9 mouse cellular contexts compared by ENCODE assay signal in genomic region chr9:65909837-65910236, GRCm38 (mm10). TPM values are rescaled to one million over a fixed set of nuclear protein-coding genes. Genes with fewer than 3 reads are reported as not detected.
A peak's percentile ranks its signal among the peaks of the same experiment; 100 is the strongest.
DNase-seq lines count a peak whose midpoint lies in the region; ATAC-seq and TF ChIP-seq lines count a peak whose summit lies in the region.
"Had no signal": no experiment of that assay in that cellular context is flagged by ENCODE, and none has a peak within 500 bp of the region (broad histone marks: within the 10 kb centered on the region; RNA-seq: fewer than 3 reads in every experiment).

No protein-coding gene starts in this region.

- H3K27ac ChIP-seq in kidney, adult 2 months (ENCODE audit: insufficient read depth, low read depth, low read length), result peak overlapping the region; percentile 44
- no peak overlapping the region; the same call in 1 of the 2 replicates for H3K27ac ChIP-seq in bone marrow, adult 2 months (ENCODE audit: control insufficient read depth, insufficient read depth, low read depth, low read length, poor library complexity)
- H3K27ac ChIP-seq in hindbrain, embryonic 13.5 days, result peak overlapping the region; percentile 90; the same call in 1 of the 2 replicates
- H3K27ac ChIP-seq in midbrain, embryonic 12.5 days (replicated peaks), result 0 out of 2 replicates have a peak overlapping the region, but pooled peaks have one; percentile 77

- WGBS in kidney, adult 2 months, result 5% methylated on average over 4 of the region's 4 CpGs
- under 1% methylated on average over 4 of the region's 4 CpGs for WGBS in bone marrow, adult 2 months
- 12% methylated on average over 4 of the region's 4 CpGs for WGBS in hindbrain, embryonic 13.5 days
- WGBS in midbrain, embryonic 12.5 days, result 12% methylated on average over 4 of the region's 4 CpGs

- H3K36me3 ChIP-seq in kidney, adult 2 months (ENCODE audit: control insufficient read depth, insufficient read depth, low read length), result no peaks in the 10 kb centered on the region
- no peaks in the 10 kb centered on the region for H3K36me3 ChIP-seq in hindbrain, embryonic 13.5 days
- H3K36me3 ChIP-seq in midbrain, embryonic 12.5 days, result 0 out of 2 replicates have a peak, but pooled peaks cover 5% of the 10 kb centered on the region

- TF ChIP-seq POLR2A in kidney, adult 2 months (IDR thresholded peaks at IDR 0.05; ENCODE audit: low read depth, low read length), result no peak
- TF ChIP-seq POLR2A in bone marrow, adult 2 months (IDR thresholded peaks at IDR 0.05; ENCODE audit: borderline replicate concordance, control insufficient read depth, low read depth, low read length), result no peak

- peak overlapping the region; percentile 77 for H3K4me2 ChIP-seq in hindbrain, embryonic 13.5 days
- peak overlapping the region; percentile 80 for H3K4me2 ChIP-seq in midbrain, embryonic 12.5 days (replicated peaks)

- DNase-seq in kidney, adult 2 months, result no peak
- no peak for DNase-seq in kidney, adult 9 months
- DNase-seq in gastrocnemius, postnatal 25 days, result no peak
- DNase-seq in thymus, postnatal 14 days, result no peak
- DNase-seq in ovary, postnatal 14 days (ENCODE audit: low spot score), result no peak

- H3K4me3 ChIP-seq in kidney, adult 2 months (ENCODE audit: insufficient read depth, low read depth, low read length), result peak overlapping the region; percentile 83
- peak overlapping the region; percentile 80 for H3K4me3 ChIP-seq in bone marrow, adult 2 months (replicated peaks; ENCODE audit: control insufficient read depth, low read depth, low read length)
- H3K4me3 ChIP-seq in hindbrain, embryonic 13.5 days, result peak overlapping the region; percentile 80
- peak overlapping the region; percentile 89 for H3K4me3 ChIP-seq in midbrain, embryonic 12.5 days

- no peaks in the 10 kb centered on the region for H3K27me3 ChIP-seq in kidney, adult 2 months (replicated peaks; ENCODE audit: control insufficient read depth, insufficient read depth, low read length)
- H3K27me3 ChIP-seq in hindbrain, embryonic 13.5 days, result no peaks in the 10 kb centered on the region
- no peaks in the 10 kb centered on the region for H3K27me3 ChIP-seq in midbrain, embryonic 12.5 days
- H3K27me3 ChIP-seq: Patski had no signal

- peaks cover 4% of the 10 kb centered on the region; the same call in 1 of the 2 replicates for H3K4me1 ChIP-seq in kidney, adult 2 months (ENCODE audit: control insufficient read depth, insufficient read depth, low read length)
- no peaks in the 10 kb centered on the region for H3K4me1 ChIP-seq in bone marrow, adult 2 months (ENCODE audit: control insufficient read depth, insufficient read depth, low read length)
- H3K4me1 ChIP-seq in hindbrain, embryonic 13.5 days (replicated peaks), result peaks cover 23% of the 10 kb centered on the region
- H3K4me1 ChIP-seq in midbrain, embryonic 12.5 days, result peaks cover 17% of the 10 kb centered on the region; the same call in 1 of the 2 replicates

- no peaks in the 10 kb centered on the region for H3K9me3 ChIP-seq in hindbrain, embryonic 13.5 days
- no peaks in the 10 kb centered on the region for H3K9me3 ChIP-seq in midbrain, embryonic 12.5 days

- TF ChIP-seq CTCF in kidney, adult 2 months (conservative IDR thresholded peaks at IDR 0.05; ENCODE audit: insufficient read depth, insufficient read length, low read depth, low read length), result no peak
- no peak for TF ChIP-seq CTCF in bone marrow, adult 2 months (IDR thresholded peaks at IDR 0.05; ENCODE audit: control insufficient read depth, insufficient read depth, low read length)

- H3K9ac ChIP-seq in hindbrain, embryonic 13.5 days, result peak overlapping the region; percentile 83
- peak overlapping the region; percentile 89 for H3K9ac ChIP-seq in midbrain, embryonic 12.5 days (replicated peaks)

- no peak for ATAC-seq in hindbrain, embryonic 13.5 days (ENCODE audit: low FRiP score)
- no peak for ATAC-seq in midbrain, embryonic 12.5 days (ENCODE audit: low FRiP score, low read depth)

RNA-seq across cellular contexts. Expression of gene Csnk1g1, which starts 1.1 kb away (rescaled TPM):
- 4.0 and 4.3 TPM in 2 replicates for polyA plus RNA-seq in kidney, adult 2 months (2012; rRNA removed)
- polyA plus RNA-seq in bone marrow, adult 2 months (2011; ENCODE audit: insufficient read depth, insufficient read length, low replicate concordance, missing spikeins), result 6.5 and 14.4 TPM in 2 replicates
- 22.9 and 24.8 TPM in 2 replicates for polyA plus RNA-seq in hindbrain, embryonic 13.5 days (2015; fragmentation: Nextera tagmentation; extraction: Ambion mirVana)
- 24.1 and 27.6 TPM in 2 replicates for polyA plus RNA-seq in midbrain, embryonic 12.5 days (2016; fragmentation: Nextera tagmentation; extraction: Ambion mirVana)
- total RNA-seq in gastrocnemius, postnatal 25 days (2021), result 1 to 10 TPM; 6.8 to 7.3 TPM

RNA-seq across cellular contexts. Expression of gene Trip4, which starts 1.2 kb away (rescaled TPM):
- 11.9 and 13.2 TPM in 2 replicates for polyA plus RNA-seq in kidney, adult 2 months (2012; rRNA removed)
- polyA plus RNA-seq in bone marrow, adult 2 months (2011; ENCODE audit: insufficient read depth, insufficient read length, low replicate concordance, missing spikeins), result 6.4 and 12.8 TPM in 2 replicates
- 33.6 and 33.8 TPM in 2 replicates for polyA plus RNA-seq in hindbrain, embryonic 13.5 days (2015; fragmentation: Nextera tagmentation; extraction: Ambion mirVana)
- 36.7 and 39.0 TPM in 2 replicates for polyA plus RNA-seq in midbrain, embryonic 12.5 days (2016; fragmentation: Nextera tagmentation; extraction: Ambion mirVana)
- total RNA-seq in gastrocnemius, postnatal 25 days (2021), result 10 to 100 TPM; 11.8 to 13.1 TPM

RNA-seq across cellular contexts. Expression of gene Pclaf, which starts 19.8 kb away (rescaled TPM):
- 0.42 and 0.47 TPM in 2 replicates for polyA plus RNA-seq in kidney, adult 2 months (2012; rRNA removed)
- 68.0 and 69.5 TPM in 2 replicates for polyA plus RNA-seq in bone marrow, adult 2 months (2011; ENCODE audit: insufficient read depth, insufficient read length, low replicate concordance, missing spikeins)
- 36.9 and 42.1 TPM in 2 replicates for polyA plus RNA-seq in hindbrain, embryonic 13.5 days (2015; fragmentation: Nextera tagmentation; extraction: Ambion mirVana)
- 155 and 160 TPM in 2 replicates for polyA plus RNA-seq in midbrain, embryonic 12.5 days (2016; fragmentation: Nextera tagmentation; extraction: Ambion mirVana)
- under 1 TPM; 0.28 to 0.94 TPM for total RNA-seq in gastrocnemius, postnatal 25 days (2021)

Comparison
In these comparisons a context has a peak if more than half of its experiments do, and no peak if none do; other contexts are left out.
1. RNA of gene Pclaf, which starts 19.8 kb away (polyA plus RNA-seq): 155 to 160 TPM in midbrain, embryonic 12.5 days, 68.0 to 69.5 TPM in bone marrow, adult 2 months and 36.9 to 42.1 TPM in hindbrain, embryonic 13.5 days; 0.42 to 0.47 TPM in kidney, adult 2 months; every median in the first group is over 10 times any median in the second.
2. Peak in every context shown above with its lines, with median percentiles within 50 percentile points of each other: H3K4me3 ChIP-seq.